Mouse (Mus musculus) lung, postnatal 25 days (tissue): ENCODE data around the gene Ripor1.
A peak's percentile ranks its signal among the peaks of the same experiment; 100 is the strongest.

Experiments used
- DNase-seq: peaks from one replicate; pipeline ENCODE4 v3.0.0; 2022; ENCODE audit warnings: low spot score

Gene Ripor1

GRCm38 (mm10) chr8:105606189-105607023 lies 1.4 kb downstream of the Ripor1 start:
- DNase-seq, result peak; percentile 90

DNA sequence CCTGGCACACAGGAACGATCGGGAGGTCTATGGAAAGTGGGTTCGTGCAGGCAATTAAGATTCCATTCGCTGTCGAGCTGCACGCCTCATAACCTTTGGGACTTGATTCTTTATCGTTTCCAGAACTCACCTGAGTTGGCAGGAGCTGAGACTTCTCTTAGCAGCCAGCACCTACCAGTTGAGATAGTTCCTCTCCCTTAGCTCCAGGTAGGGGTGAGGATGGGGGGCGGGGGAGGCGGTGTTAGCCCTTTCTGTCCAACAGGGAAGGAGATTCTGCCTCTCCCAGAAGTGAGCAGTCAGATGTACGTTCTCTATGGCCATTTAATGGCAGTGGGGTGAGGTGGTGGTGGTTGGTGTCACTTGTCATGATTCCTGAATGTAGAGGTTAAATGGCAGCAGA lies 2.0 kb downstream of the Ripor1 start:
- no peak for DNase-seq

DNA sequence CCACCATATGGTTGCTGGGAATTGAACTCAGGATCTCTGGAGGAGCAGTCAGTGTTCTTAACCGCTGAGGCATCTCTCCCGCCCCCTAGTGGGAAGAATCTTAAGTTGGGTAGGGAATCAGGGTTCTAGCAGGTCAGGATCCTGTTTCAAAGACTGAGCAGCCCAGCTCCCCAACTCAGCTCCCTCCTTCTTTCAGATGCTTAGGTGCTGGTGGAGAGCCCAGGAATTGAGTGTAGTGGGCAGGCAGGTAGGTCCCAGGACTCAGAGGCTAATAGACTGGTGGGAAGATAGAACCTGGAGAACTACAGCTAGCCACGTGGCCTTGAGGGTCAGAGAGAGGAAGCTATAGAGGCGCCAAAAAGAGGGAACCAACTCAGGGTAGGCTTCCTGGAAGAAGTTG lies 2.6 kb downstream of the Ripor1 start:
- DNase-seq, result peak; percentile 70

DNA sequence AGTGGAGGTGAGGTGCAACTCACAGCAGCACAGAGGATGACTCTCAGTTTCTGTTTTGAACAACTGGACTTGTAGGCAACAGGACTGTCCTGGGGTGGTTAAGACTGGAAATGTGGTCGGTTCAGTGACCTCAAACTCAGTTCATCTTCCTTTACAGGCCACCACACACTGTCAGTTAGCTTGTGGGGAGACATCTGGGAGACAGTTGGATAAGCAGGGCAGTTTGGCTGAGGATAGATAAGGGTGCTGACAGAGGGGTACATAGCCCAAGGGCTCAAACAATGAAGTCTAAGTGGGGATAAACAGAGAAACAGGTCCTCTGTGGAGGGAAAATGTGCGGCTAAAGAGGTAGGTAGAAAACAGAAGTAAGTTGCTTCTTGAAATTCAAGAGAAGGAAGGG lies 4.3 kb downstream of the Ripor1 start:
- DNase-seq, result no peak

GRCm38 (mm10) chr8:105609771-105610170 lies 4.7 kb downstream of the Ripor1 start:
- DNase-seq, result no peak

DNA sequence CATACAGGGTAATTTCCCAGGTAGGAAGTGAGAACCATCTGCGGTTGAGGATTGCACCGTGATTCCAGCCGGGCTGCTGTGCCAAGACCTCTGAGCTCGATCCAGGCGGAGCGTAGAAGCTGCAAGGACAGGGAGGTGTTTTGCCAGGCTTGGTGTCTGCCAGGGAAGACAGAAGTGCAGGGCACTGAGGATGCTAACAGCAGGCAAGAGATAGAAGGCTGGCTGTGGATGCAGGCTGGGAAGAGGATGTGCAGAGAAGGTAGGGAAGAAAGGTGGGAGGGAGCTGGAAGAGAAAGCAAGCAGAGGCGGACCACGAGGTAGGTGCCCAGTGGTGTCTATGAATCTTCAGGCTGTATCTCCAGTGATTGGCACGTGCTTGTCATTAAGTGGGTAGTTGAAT lies 6.8 kb downstream of the Ripor1 start:
- DNase-seq, result no peak

DNA sequence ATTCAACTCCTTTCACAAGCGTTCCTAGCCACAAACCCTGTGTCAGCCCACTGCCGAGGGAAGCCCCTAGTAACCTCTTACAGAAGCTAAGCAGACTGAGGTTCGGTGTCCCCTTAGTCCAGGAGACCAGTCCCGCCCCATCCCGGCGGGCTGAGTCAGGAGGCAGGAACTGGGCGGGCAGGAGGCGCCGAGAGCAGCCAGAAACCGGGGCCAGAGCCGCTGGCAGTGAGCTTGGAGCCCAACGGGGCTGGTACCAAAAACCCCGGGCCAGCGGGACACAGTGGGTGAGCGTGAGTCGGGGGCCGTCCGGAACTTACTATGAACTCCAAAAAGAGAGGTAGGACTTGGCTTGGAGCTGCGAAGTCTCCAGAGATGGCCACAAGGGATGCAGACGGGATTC lies 8.0 kb downstream of the Ripor1 start:
- DNase-seq, result peak; percentile 69

DNA sequence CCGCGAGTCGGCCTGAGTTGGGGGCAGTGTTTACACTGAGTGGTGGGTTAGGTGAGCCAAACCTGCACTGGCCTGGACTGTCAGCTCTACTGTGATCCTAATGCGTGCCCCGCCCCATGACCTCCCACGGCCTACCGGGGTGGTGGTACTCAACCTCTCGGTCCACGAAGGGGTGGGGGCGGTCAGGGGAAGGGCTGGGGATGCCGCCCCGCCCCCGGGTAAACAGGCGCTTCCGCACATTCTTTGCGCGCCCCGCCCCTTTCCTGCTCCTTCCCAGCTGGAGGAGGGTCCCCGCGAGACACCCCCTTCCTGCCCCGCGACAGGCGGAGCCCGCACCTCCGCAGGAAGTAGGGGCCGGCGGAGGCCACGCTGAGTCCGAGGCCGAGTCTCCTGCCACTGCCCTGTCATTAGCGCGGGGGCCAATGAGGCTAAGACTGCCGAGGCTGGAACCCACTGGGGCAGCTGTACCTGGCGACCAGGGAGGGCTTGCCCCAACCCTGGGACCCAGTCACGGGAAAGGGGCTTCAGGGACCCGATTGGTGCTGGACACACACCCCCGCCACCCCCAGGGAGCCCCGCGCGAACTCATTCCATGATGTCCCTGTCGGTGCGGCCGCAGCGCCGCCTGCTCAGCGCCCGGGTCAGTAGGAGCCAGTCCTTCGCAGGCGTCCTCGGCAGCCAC lies 8.9 kb downstream of the Ripor1 start:
- DNase-seq, result peak; percentile 89

DNA sequence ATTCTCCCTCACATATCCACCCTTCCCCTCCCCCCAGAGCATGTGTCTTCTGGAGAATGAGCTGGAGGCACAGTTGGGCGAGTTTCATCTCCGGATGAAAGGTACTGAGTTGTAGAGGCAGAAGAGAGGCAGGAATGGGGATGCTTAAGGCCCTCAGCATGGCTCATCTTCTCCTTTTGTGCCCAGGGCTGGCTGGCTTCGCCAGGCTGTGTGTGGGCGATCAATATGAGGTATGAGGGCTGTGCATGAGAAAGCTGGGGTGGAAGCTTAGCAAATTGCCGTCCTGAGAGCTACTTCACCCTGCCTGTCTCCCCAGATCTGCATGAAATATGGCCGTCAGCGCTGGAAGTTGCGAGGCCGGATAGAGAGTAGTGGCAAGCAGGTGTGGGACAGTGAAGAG lies 10.9 kb downstream of the Ripor1 start:
- DNase-seq, result no peak

DNA sequence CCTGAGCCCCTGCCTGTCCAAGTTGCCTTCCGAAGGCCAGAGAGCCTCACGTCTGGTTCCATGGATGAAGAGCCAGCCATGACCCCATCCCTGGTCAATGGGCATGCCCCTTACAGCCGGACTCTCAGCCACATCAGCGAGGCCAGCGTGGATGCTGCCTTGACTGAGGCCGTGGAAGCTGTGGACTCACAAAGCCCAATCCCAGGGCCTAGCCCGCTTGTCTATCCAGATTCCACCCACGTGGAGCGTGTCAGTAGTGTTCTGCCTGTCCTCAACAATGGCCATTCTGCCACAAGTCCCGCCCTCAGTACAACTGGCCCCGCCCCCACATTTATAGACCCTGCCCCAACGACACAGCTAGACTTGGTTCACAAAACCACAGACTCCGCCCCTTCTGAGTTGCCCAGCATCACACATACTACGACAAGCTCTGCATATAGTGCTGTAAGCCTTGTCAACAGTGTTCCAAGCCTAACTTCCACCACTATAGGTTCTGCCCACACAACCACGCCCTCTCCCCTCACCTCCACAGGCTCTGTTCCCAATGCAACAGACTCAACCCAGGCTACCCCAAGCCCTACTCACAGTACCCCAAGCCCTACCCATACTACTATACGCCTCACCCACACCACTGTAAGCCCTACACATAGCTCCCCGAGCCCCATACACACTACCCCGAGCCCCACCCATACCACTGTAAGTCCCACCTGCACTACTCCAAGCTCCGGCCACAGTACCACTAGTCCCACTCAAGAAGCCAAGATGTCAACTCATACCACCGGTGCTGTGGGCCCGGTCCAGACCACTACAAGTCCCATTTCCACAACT lies 12.6 kb downstream of the Ripor1 start:
- DNase-seq, result no peak

DNA sequence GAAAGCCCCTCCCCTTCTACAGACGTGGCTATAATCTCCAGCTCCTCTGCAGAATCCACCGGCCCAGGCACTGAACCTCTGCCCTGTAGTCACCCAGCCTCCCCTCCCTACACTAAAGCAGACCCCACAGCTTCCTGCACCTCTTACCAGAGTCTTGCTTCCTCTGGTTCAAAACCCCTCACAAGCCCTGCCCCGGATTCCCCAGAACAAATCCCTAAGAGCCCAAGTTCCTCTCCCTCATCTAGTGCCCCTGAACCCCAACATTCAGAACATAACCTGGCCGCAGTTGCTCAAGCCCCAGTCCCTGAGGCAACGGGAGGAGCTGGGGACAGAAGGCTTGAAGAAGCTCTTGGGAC lies 13.2 kb downstream of the Ripor1 start:
- DNase-seq, result no peak

DNA sequence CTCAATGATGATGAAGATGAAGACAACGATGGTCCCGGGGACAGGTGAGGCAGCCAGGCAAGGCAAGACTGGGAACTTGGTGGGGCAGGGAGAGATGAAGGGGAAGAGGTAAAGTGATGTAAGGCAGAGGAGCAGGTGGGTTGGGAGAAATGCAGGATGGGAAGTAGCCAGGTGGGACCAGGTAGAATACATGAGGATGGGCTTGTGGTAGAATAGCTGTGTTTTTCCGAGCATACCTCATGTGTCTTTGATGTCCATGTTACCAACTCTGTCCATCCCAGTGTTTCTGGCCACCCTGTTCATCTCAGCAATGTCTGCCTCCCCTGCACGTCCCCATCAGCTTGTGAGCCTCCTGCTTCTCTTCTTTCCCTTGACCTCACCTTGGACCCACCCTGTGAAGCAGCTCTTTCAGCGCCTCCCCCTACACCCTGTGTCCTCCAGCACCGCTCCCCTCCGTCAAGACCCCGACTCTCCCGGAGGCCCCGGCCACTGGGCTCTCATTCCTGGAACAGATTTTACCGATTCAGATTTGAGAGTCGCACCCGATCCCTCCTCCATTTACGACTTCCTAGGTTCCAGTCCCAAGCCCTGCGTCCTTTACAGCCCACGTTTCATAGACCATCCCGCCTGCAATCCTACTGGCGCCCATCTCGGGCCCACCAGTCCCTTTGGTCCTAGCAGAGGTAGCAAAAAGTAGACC lies 14.0 kb downstream of the Ripor1 start:
- no peak for DNase-seq

DNA sequence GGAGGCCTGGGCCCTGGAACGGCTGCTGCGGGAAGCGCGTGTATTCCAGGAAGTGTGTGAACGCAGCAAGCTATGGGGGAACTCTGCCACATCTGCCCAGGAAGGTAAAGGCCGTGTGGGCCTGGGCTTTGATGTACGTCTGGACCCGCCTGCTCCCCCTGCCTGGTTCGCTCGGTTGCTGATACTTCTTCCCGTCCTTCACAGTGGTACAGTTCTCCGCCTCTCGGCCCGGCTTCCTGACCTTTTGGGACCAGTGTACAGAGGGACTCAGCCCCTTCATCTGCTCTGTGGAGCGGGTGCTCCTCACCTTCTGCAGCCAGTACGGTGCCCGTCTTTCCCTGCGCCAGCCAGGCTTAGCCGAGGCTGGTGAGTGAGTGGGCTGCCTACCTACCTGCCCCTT lies 15.2 kb downstream of the Ripor1 start:
- no peak for DNase-seq

DNA sequence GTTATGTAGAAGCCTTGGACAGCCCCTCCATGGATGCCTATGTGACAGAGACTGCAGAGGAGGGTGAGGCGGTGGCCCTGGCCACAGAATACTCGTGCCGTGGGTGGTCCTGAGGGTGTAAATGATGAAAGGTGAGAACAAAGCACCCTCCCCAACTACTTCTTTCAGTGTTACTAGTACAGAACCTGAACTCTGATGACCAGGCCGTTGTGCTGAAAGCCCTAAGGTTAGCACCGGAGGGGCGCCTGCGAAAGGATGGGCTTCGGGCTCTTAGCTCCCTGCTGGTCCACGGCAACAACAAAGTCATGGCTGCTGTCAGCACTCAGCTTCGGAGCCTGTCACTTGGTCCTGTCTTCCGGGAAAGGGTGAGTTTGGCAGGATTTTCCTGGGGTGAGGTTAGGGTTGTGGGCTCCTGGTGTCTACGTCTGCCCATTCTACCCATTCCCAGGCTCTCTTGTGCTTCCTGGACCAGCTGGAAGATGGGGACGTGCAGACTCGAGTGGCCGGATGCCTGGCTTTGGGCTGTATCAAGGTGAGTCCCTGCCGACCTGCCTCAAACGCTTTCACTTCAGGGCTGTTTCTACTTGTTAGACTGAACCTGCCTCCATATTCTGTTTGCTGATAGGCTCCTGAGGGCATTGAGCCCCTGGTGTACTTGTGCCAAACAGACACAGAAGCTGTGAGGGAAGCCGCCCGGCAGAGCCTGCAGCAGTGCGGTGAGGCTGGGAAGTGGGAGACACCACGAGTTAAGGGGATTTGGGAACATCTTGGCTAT lies 16.1 kb downstream of the Ripor1 start:
- DNase-seq, result no peak

- no peak for DNase-seq
These were observed 16.8 kb downstream of the Ripor1 start for GRCm38 (mm10) chr8:105621841-105622240.

DNA sequence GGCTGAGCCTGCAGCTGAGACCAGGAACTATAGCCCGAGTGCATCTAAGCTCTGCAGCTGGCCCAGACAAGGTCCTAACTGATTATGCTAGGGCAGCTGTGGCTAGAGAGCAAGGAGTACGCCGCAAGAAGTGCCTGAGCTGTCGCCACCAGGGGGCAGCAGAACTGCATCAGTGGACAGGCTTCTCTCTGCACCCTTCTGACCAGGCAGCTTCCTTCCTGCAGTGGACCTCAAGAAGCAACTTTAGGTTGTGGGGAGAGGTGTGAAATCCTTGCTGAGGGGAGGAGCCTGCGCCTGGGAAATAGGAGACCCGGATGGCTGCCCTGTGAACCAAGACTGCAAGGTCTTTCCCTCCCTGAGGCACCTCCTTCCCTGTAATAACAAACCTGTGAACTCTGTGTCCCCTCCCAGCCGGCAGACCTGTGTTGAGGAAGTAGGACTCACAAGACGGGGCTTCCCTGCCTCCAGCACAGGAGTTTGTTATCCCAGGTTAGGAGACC lies 17.4 kb downstream of the Ripor1 start:
- DNase-seq, result peak; percentile 95

GRCm38 (mm10) chr8:105623118-105623517 lies 18.1 kb downstream of the Ripor1 start:
- DNase-seq, result peak; percentile 75

DNA sequence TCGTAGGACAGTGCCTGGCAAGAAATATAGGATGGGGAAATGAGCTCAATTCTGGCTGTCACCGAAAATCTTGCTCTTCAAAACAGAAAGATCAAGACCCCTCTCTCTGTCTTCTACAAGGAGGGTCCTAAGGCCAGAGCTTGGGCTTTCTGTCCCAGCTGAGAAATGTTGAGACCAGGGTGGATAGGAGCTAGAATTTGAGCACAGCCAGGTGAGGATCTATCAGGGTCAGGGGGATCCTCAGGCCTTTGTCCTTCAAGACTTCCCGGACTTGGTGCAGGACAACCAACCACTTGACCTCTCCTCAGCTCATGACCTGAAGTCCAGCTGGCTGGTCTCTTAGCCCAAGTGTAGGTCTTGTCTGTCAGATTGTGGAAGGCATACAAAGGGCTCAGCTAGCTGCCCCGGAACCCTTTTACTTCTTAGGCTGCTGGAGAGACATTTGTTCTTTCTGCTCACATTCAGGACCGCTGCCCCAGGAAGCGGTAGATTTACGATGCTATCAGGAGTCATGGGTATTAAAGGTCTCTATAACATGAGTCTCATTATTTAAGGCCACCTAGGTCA lies 18.7 kb downstream of the Ripor1 start:
- DNase-seq, result no peak

GRCm38 (mm10) chr8:105624401-105624800 lies 19.3 kb downstream of the Ripor1 start:
- no peak for DNase-seq

DNA sequence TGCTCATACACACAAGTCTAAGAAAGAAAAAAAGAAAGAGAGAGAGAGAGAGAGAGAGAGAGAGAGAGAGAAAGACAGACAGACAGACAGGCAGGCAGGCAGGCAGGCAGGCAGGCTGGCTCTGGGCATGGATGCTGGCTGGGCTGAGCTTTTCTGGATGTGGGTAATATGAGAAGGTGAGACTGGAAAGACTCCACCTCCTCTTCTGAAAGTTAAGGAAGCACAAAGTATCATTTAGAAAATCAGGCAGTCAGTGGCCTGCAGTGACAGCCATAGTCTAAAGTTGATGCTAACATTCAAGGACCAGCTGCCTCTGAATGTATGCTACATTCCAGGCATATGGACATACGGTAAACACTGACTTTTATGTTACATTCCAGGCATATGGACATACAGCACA lies 19.8 kb downstream of the Ripor1 start:
- no peak for DNase-seq

GRCm38 (mm10) chr8:105626086-105626485 lies 21.0 kb downstream of the Ripor1 start:
- no peak for DNase-seq
